Mouse (Mus musculus) CH12.LX (cell line): ENCODE results near the gene Tnc. TPM values are rescaled to one million over a fixed set of nuclear protein-coding genes. Genes with fewer than 3 reads are reported as not detected.

Experiments used
- DNase-seq: peaks from one replicate; pipeline ENCODE4 v3.0.0-alpha.2; 2013; ENCODE audit errors: extremely low read depth
- H3K27ac ChIP-seq: 2 replicates; pipeline ENCODE4 v1.5.1; 2012; ENCODE audit warnings: low read depth, mild to moderate bottlenecking, control low read depth, moderate library complexity; ENCODE audit not compliant: insufficient read depth
- H3K27me3 ChIP-seq: replicated peaks from 2 replicates; pipeline ENCODE3; 2012; ENCODE audit warnings: inconsistent platforms
- H3K36me3 ChIP-seq, 2 experiments: replicated peaks in 1 of 2; 2 replicates each; pipeline versions ENCODE3 to v1.6.1; 2012; ENCODE audit warnings: inconsistent platforms in 1 of 2, low read length in 1 of 2, mild to moderate bottlenecking in 1 of 2, mixed read lengths in 1 of 2, moderate library complexity in 1 of 2; ENCODE audit not compliant: control insufficient read depth in 1 of 2, insufficient read depth in 1 of 2
- H3K4me1 ChIP-seq, 2 experiments: 2 replicates each; pipeline ENCODE4 v1.6.1; 2012; ENCODE audit warnings: inconsistent platforms in 1 of 2, moderate library complexity in 1 of 2; ENCODE audit not compliant: insufficient read depth in 2 of 2, control insufficient read depth in 1 of 2
- H3K4me2 ChIP-seq: 2 replicates; pipeline ENCODE4 v1.6.1; 2012; ENCODE audit warnings: low read depth, mild to moderate bottlenecking, control low read depth; ENCODE audit not compliant: poor library complexity, insufficient read depth, severe bottlenecking
- H3K4me3 ChIP-seq, 3 experiments: fragments of 150-350 bp in 1 of 3; sonication (generic) in 1 of 3; replicated peaks in 1 of 3; 2 replicates each; pipeline versions ENCODE3 to v1.5.1; 2011 to 2012; ENCODE audit warnings: low read depth in 2 of 3, low read length in 2 of 3, mild to moderate bottlenecking in 2 of 3, moderate library complexity in 2 of 3, control low read depth in 1 of 3, improper control_type of control experiment in 1 of 3, inconsistent platforms in 1 of 3, mixed read lengths in 1 of 3; ENCODE audit not compliant: poor library complexity in 1 of 3
- H3K79me2 ChIP-seq: replicated peaks from 2 replicates; pipeline ENCODE4 v1.6.1; 2012; ENCODE audit warnings: mild to moderate bottlenecking, moderate library complexity; ENCODE audit not compliant: control insufficient read depth, poor library complexity, insufficient read depth, severe bottlenecking; ENCODE audit errors: extremely low read depth
- H3K9ac ChIP-seq: 2 replicates; pipeline ENCODE4 v1.6.1; 2012; ENCODE audit warnings: low read depth, mild to moderate bottlenecking, control low read depth, moderate library complexity; ENCODE audit not compliant: insufficient read depth
- H3K9me3 ChIP-seq: replicated peaks from 2 replicates; pipeline ENCODE3; 2012; ENCODE audit warnings: low read length, inconsistent platforms, mixed read lengths
- BHLHE40 ChIP-seq: IDR thresholded peaks from 2 replicates; pipeline ENCODE4 v1.6.1; 2011; ENCODE audit warnings: mild to moderate bottlenecking, low read depth, low read length, improper control_type of control experiment
- CHD2 ChIP-seq: IDR thresholded peaks from 2 replicates; pipeline ENCODE4 v1.6.1; 2011; ENCODE audit warnings: low read length, improper control_type of control experiment
- CTCF ChIP-seq, 2 experiments: IDR thresholded peaks in 1 of 2; conservative IDR thresholded peaks in 1 of 2; 2 replicates each; pipeline ENCODE4 v1.5.1; 2011 to 2012; ENCODE audit warnings: low read depth in 2 of 2, low read length in 2 of 2, improper control_type of control experiment in 1 of 2, inconsistent platforms in 1 of 2, mild to moderate bottlenecking in 1 of 2, moderate library complexity in 1 of 2
- EP300 ChIP-seq: IDR thresholded peaks from 2 replicates; pipeline ENCODE4 v1.6.1; 2011; ENCODE audit warnings: low read length, improper control_type of control experiment
- HCFC1 ChIP-seq: IDR thresholded peaks from 2 replicates; pipeline ENCODE4 v1.6.1; 2012; ENCODE audit warnings: low read depth, mild to moderate bottlenecking, inconsistent platforms, low read length, improper control_type of control experiment
- IRF4 ChIP-seq: IDR thresholded peaks from 2 replicates; pipeline ENCODE4 v1.6.1; 2014; ENCODE audit warnings: low read depth, mild to moderate bottlenecking, inconsistent platforms, low read length, improper control_type of control experiment
- JUND ChIP-seq: conservative IDR thresholded peaks from 2 replicates; pipeline ENCODE4 v1.6.1; 2011; ENCODE audit warnings: low read depth, low read length, improper control_type of control experiment
- KAT2A ChIP-seq: IDR thresholded peaks from 2 replicates; pipeline ENCODE4 v1.6.1; 2012; ENCODE audit warnings: low read length, improper control_type of control experiment, inconsistent platforms; ENCODE audit not compliant: insufficient replicate concordance
- MEF2A ChIP-seq: IDR thresholded peaks from 2 replicates; pipeline ENCODE4 v1.6.1; 2014; ENCODE audit warnings: low read depth, mild to moderate bottlenecking, inconsistent platforms, low read length, improper control_type of control experiment, borderline replicate concordance
- MXI1 ChIP-seq: IDR thresholded peaks from 2 replicates; pipeline ENCODE4 v1.6.1; 2011; ENCODE audit warnings: mild to moderate bottlenecking, low read depth, low read length, improper control_type of control experiment
- MYC ChIP-seq: IDR thresholded peaks from 2 replicates; pipeline ENCODE4 v1.6.1; 2011; ENCODE audit warnings: low read depth, mild to moderate bottlenecking, improper control_type of control experiment, low read length
- NRF1 ChIP-seq: IDR thresholded peaks from 2 replicates; pipeline ENCODE4 v1.6.1; 2014; ENCODE audit warnings: low read depth, mild to moderate bottlenecking, inconsistent platforms, low read length, improper control_type of control experiment, moderate library complexity
- POLR2A ChIP-seq: IDR thresholded peaks from 2 replicates; pipeline ENCODE4 v1.6.1; 2011; ENCODE audit warnings: low read depth, mild to moderate bottlenecking, improper control_type of control experiment, low read length
- RAD21 ChIP-seq: IDR thresholded peaks from 2 replicates; pipeline ENCODE4 v1.6.1; 2011; ENCODE audit warnings: low read depth, mild to moderate bottlenecking, low read length, improper control_type of control experiment, moderate library complexity
- SMC3 ChIP-seq: IDR thresholded peaks from 2 replicates; pipeline ENCODE4 v1.6.1; 2011; ENCODE audit warnings: low read depth, low read length, improper control_type of control experiment
- TCF12 ChIP-seq: IDR thresholded peaks from 2 replicates; pipeline ENCODE4 v1.6.1; 2014; ENCODE audit warnings: low read depth, mild to moderate bottlenecking, inconsistent platforms, low read length, improper control_type of control experiment
- UBTF ChIP-seq: IDR thresholded peaks from 2 replicates; pipeline ENCODE4 v1.6.1; 2012; ENCODE audit warnings: low read depth, mild to moderate bottlenecking, inconsistent platforms, low read length, improper control_type of control experiment, moderate library complexity
- USF2 ChIP-seq: conservative IDR thresholded peaks from 2 replicates; pipeline ENCODE4 v1.6.1; 2011; ENCODE audit warnings: low read depth, low read length, improper control_type of control experiment
- ZC3H11A ChIP-seq: IDR thresholded peaks from 2 replicates; pipeline ENCODE4 v1.6.1; 2012; ENCODE audit warnings: low read depth, mild to moderate bottlenecking, inconsistent platforms, low read length, improper control_type of control experiment
- ZNF384 ChIP-seq: IDR thresholded peaks from 2 replicates; pipeline ENCODE4 v1.6.1; 2012; ENCODE audit warnings: low read depth, low read length, improper control_type of control experiment, inconsistent platforms
- dilution Hi-C: fragments of 300-500 bp; cut with MboI; formaldehyde crosslinking; loops from 2 replicates; pipeline ENCODE4 v1.14.3; 2020; ENCODE audit warnings: low sequenced_read_pairs; ENCODE audit not compliant: extremely low pct_unique_long_range_greater_than_20kb, extremely low pct_ligation_motif_present
- in situ Hi-C: fragments of 300-500 bp; cut with MboI; formaldehyde crosslinking; loops from 3 replicates; pipeline ENCODE4 v1.14.3; 2019; ENCODE audit warnings: low sequenced_read_pairs, low pct_ligation_motif_present, low pct_unique_long_range_greater_than_20kb, mixed read lengths
- polyA plus RNA-seq: library from polyadenylated mRNA; unstranded; fragments of >175 nt; gene quantifications from 2 replicates; pipeline ENCODE4 v1.2.1, GENCODE M21; 2012; ENCODE audit warnings: low read depth; ENCODE audit not compliant: insufficient read length
- total RNA-seq, 2 experiments: library from RNA; depleted of rRNA; stranded (reverse); fragments of 300-350 nt in 1 of 2; fragments of >200 nt in 1 of 2; gene quantifications; 2 replicates each; pipeline ENCODE4 v1.2.3; 2012 to 2014

The Tnc gene
- total and polyA plus RNA-seq, 3 experiments: 0.13 to 1.2 TPM; not detected in 1

- Histone ChIP-seq H3K4me2 (no peak overlapping the region), H3K27me3 (no peaks in the 10 kb centered on the region), H3K4me1 (peaks cover 0 to 7% of the 10 kb centered on the region in 2 experiments; a peak in 2 of 4 replicates), H3K4me3 (no peak overlapping the region), H3K9ac (no peak overlapping the region), H3K79me2 (no peaks in the 10 kb centered on the region; the same call in 1 of the 2 replicates), H3K36me3 (peaks cover 37 to 95% of the 10 kb centered on the region in 2 experiments), H3K27ac (no peak overlapping the region), H3K9me3 (no peaks in the 10 kb centered on the region)
- TF ChIP-seq RAD21: no peak
- TF ChIP-seq POLR2A: no peak
- TF ChIP-seq IRF4: no peak
- TF ChIP-seq JUND: no peak
- no peak for TF ChIP-seq TCF12
- no peak for TF ChIP-seq CHD2
- TF ChIP-seq HCFC1: no peak
- no peak for TF ChIP-seq UBTF
- TF ChIP-seq EP300: no peak
- no peak for TF ChIP-seq ZNF384
- TF ChIP-seq KAT2A: no peak
- TF ChIP-seq MEF2A: no peak
- no peak for TF ChIP-seq ZC3H11A
- no peak for TF ChIP-seq NRF1
- TF ChIP-seq MXI1: no peak
- TF ChIP-seq CTCF (conservative IDR thresholded peaks at IDR 0.05 in 1 of 2, IDR thresholded peaks at IDR 0.05 in 1 of 2; ENCODE audit: low read depth in 2 of 2, low read length in 2 of 2): no peak
- TF ChIP-seq SMC3: no peak
- no peak for TF ChIP-seq MYC
- TF ChIP-seq BHLHE40: no peak
- DNase-seq: no peak
- in situ Hi-C loops: no loop called here
- dilution Hi-C loops: no loop called here
These were observed 84.9 kb downstream of the Tnc start for GRCm38 (mm10) chr4:63961858-63962468.

- Histone ChIP-seq H3K9me3 (peaks cover 2% of the 10 kb centered on the region), H3K9ac (no peak overlapping the region), H3K79me2 (no peaks in the 10 kb centered on the region; the same call in 1 of the 2 replicates), H3K27me3 (no peaks in the 10 kb centered on the region), H3K36me3 (peaks cover 28 to 80% of the 10 kb centered on the region in 2 experiments), H3K4me2 (no peak overlapping the region), H3K4me1 (peaks cover 0 to 8% of the 10 kb centered on the region in 2 experiments; a peak in 1 of 4 replicates), H3K27ac (no peak overlapping the region), H3K4me3 (no peak overlapping the region)
- no peak for DNase-seq
- TF ChIP-seq USF2: no peak
- in situ Hi-C loops (no loop called here), dilution Hi-C loops (no loop called here)
These were observed 88.2 kb downstream of the Tnc start for GRCm38 (mm10) chr4:63958601-63959000.
